Mouse (Mus musculus): ENCODE measurements around the gene Skiv2l. TPM values are rescaled to one million over a fixed set of nuclear protein-coding genes. Genes with fewer than 3 reads are reported as not detected.
"Not testable (repeated sequence)": the region's sequence is repeated elsewhere in the genome, so short reads cannot be mapped to it uniquely, and the experiment has no call there.

The Skiv2l gene
- polyA plus RNA-seq, 1 experiment from 2014 or later = 55.2 TPM

GRCm38 (mm10) chr17:34804871-34805562, 45.0 kb downstream of the Skiv2l start:
- no peak overlapping the region for H3K27ac ChIP-seq
- no peak overlapping the region for H3K4me2 ChIP-seq (replicated peaks)
- H3K27me3 ChIP-seq = no peaks in the 10 kb centered on the region
- H3K4me1 ChIP-seq = no peaks in the 10 kb centered on the region
- H3K4me3 ChIP-seq = no peak overlapping the region
- no peak overlapping the region for H3K9ac ChIP-seq
- H3K9me3 ChIP-seq = peaks cover 6% of the 10 kb centered on the region
- no peaks in the 10 kb centered on the region for H3K36me3 ChIP-seq
- ATAC-seq (ENCODE audit: low FRiP score, low read depth) = no peak
- WGBS = 75% methylated on average over 6 of the region's 6 CpGs

- H3K4me3 ChIP-seq; H3K4me2 ChIP-seq (replicated peaks); H3K4me1 ChIP-seq; H3K27ac ChIP-seq; H3K27me3 ChIP-seq; H3K9ac ChIP-seq; H3K9me3 ChIP-seq; H3K36me3 ChIP-seq; ATAC-seq (ENCODE audit: low FRiP score, low read depth): not testable (repeated sequence)
- WGBS = 87% methylated on average over 6 of the region's 6 CpGs
Observed at GRCm38 (mm10) chr17:34804301-34804700, 45.7 kb downstream of the Skiv2l start, which contains the start of gene Cyp21a1. Gene Cyp21a1 (minus strand): TSS chr17:34804561.

- WGBS = 93% methylated on average over 6 of the region's 6 CpGs
- H3K4me1 ChIP-seq; H3K9me3 ChIP-seq; ATAC-seq (ENCODE audit: low FRiP score, low read depth); H3K4me2 ChIP-seq (replicated peaks); H3K9ac ChIP-seq; H3K4me3 ChIP-seq; H3K27ac ChIP-seq; H3K36me3 ChIP-seq; H3K27me3 ChIP-seq: not testable (repeated sequence)
Observed at GRCm38 (mm10) chr17:34803367-34803766, 46.6 kb downstream of the Skiv2l start.

GRCm38 (mm10) chr17:34802756-34803155, 47.3 kb downstream of the Skiv2l start:
- WGBS = 94% methylated on average over 9 of the region's 9 CpGs
- not testable (repeated sequence) for H3K36me3 ChIP-seq; H3K9me3 ChIP-seq; H3K4me2 ChIP-seq (replicated peaks); H3K27ac ChIP-seq; H3K4me1 ChIP-seq; H3K4me3 ChIP-seq; ATAC-seq (ENCODE audit: low FRiP score, low read depth); H3K9ac ChIP-seq; H3K27me3 ChIP-seq

- not testable (repeated sequence) for H3K4me1 ChIP-seq; H3K4me3 ChIP-seq; H3K27me3 ChIP-seq; H3K9me3 ChIP-seq; H3K9ac ChIP-seq; H3K36me3 ChIP-seq; H3K27ac ChIP-seq; ATAC-seq (ENCODE audit: low FRiP score, low read depth); H3K4me2 ChIP-seq (replicated peaks)
- 95% methylated on average over 16 of the region's 16 CpGs for WGBS
Observed at GRCm38 (mm10) chr17:34800781-34801305, 49.2 kb downstream of the Skiv2l start.

GRCm38 (mm10) chr17:34799531-34799925, 50.5 kb downstream of the Skiv2l start:
- no peaks in the 10 kb centered on the region for H3K27me3 ChIP-seq
- H3K4me1 ChIP-seq = no peaks in the 10 kb centered on the region
- 90% methylated on average over 4 of the region's 4 CpGs for WGBS
- ATAC-seq (ENCODE audit: low FRiP score, low read depth) = no peak
- H3K4me3 ChIP-seq = no peak overlapping the region
- no peak overlapping the region for H3K27ac ChIP-seq
- H3K36me3 ChIP-seq = no peaks in the 10 kb centered on the region
- H3K4me2 ChIP-seq (replicated peaks) = no peak overlapping the region
- no peaks in the 10 kb centered on the region for H3K9me3 ChIP-seq
- H3K9ac ChIP-seq = no peak overlapping the region

GRCm38 (mm10) chr17:34798866-34799530, 51.0 kb downstream of the Skiv2l start:
- Histone ChIP-seq H3K4me3 (no peak overlapping the region), H3K4me2 (replicated peaks) (no peak overlapping the region), H3K27ac (no peak overlapping the region), H3K36me3 (no peaks in the 10 kb centered on the region), H3K4me1 (no peaks in the 10 kb centered on the region), H3K9ac (no peak overlapping the region), H3K27me3 (no peaks in the 10 kb centered on the region), H3K9me3 (no peaks in the 10 kb centered on the region)
- no peak for ATAC-seq (ENCODE audit: low FRiP score, low read depth)
- 89% methylated on average over 14 of the region's 17 CpGs for WGBS

GRCm38 (mm10) chr17:34798071-34798470, 51.9 kb downstream of the Skiv2l start:
- not testable (repeated sequence) for H3K27me3 ChIP-seq; H3K36me3 ChIP-seq; H3K4me1 ChIP-seq; H3K4me2 ChIP-seq (replicated peaks); H3K27ac ChIP-seq; ATAC-seq (ENCODE audit: low FRiP score, low read depth); H3K9me3 ChIP-seq; H3K9ac ChIP-seq; H3K4me3 ChIP-seq
- WGBS = 82% methylated on average over 6 of the region's 7 CpGs

- not testable (repeated sequence) for ATAC-seq (ENCODE audit: low FRiP score, low read depth); H3K27me3 ChIP-seq; H3K4me1 ChIP-seq; H3K27ac ChIP-seq; H3K4me3 ChIP-seq; H3K4me2 ChIP-seq (replicated peaks); H3K36me3 ChIP-seq; H3K9ac ChIP-seq; H3K9me3 ChIP-seq
- 89% methylated on average over 10 of the region's 10 CpGs for WGBS
Observed at GRCm38 (mm10) chr17:34797211-34797995, 52.6 kb downstream of the Skiv2l start.

- Histone ChIP-seq H3K9me3 (peaks cover 6% of the 10 kb centered on the region), H3K4me2 (replicated peaks) (no peak overlapping the region), H3K9ac (no peak overlapping the region), H3K4me3 (no peak overlapping the region), H3K36me3 (no peaks in the 10 kb centered on the region), H3K27me3 (no peaks in the 10 kb centered on the region), H3K4me1 (no peaks in the 10 kb centered on the region), H3K27ac (no peak overlapping the region)
- WGBS = 82% methylated on average over 8 of the region's 8 CpGs
- no peak for ATAC-seq (ENCODE audit: low FRiP score, low read depth)
Observed at GRCm38 (mm10) chr17:34796311-34797140, 53.5 kb downstream of the Skiv2l start.

- H3K4me3 ChIP-seq = no peak overlapping the region
- H3K4me2 ChIP-seq (replicated peaks) = no peak overlapping the region
- peaks cover 6% of the 10 kb centered on the region for H3K9me3 ChIP-seq
- H3K27me3 ChIP-seq = no peaks in the 10 kb centered on the region
- H3K27ac ChIP-seq = no peak overlapping the region
- no peaks in the 10 kb centered on the region for H3K36me3 ChIP-seq
- WGBS = 63% methylated on average over 9 of the region's 9 CpGs
- ATAC-seq (ENCODE audit: low FRiP score, low read depth) = no peak
- no peak overlapping the region for H3K9ac ChIP-seq
- H3K4me1 ChIP-seq = no peaks in the 10 kb centered on the region
Observed at GRCm38 (mm10) chr17:34795633-34796032, 54.4 kb downstream of the Skiv2l start.

All from limb, embryonic 13.5 days (tissue).